Mouse (Mus musculus) monocyte, adult 2 months (primary cell): Measurements from ENCODE around the gene Dennd1a.
"Not testable (repeated sequence)": the region's sequence is repeated elsewhere in the genome, so short reads cannot be mapped to it uniquely, and the experiment has no call there.

Experiments
- DNase-seq, 2 experiments: peaks; one replicate each; pipeline ENCODE4 v3.0.0; 2022; ENCODE audit warnings: low spot score in 2 of 2, low read depth in 1 of 2

Dennd1a gene

DNA sequence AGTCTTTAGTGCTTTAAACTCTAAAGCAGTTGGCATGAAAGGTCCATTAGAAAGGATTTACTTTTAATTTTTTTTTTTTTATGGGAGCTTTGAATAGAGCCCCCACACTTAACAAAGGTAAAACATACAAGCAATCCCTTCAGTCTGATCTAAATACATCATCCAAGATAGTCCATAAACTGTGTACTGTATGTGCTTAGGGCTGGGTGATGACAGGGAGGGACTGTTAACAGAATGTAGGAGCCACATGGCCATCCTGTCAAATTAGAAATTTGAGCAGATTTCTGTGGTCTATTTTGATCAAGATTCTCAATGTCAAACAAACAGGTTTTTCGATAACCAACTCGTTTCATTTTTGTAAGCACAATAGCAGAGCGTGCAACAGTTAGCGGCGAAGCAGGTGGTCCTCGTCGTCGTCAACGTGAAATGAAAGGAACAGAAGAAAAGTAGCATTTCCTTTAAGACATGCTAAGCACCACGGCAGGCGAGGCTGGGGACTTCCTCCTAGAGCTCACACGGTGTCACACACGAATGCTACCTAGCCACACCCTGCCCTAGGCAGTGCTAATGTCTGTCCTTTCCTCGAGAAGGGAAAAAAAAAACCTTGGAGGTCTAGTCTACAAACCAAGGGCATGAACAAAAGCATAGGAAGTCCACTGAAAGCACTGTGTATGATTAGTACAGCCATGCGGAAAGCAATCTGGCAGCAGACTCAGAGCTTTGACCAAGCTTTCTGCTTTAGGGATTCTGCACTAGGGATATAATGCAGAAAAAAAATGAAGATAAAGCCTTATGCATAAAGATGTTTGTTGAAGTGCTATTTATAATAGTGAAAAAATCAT, 305.4 kb downstream of the Dennd1a start:
- DNase-seq, result no peak

- DNase-seq, result no peak
These were observed 313.0 kb downstream of the Dennd1a start for GRCm38 (mm10) chr2:37974201-37974600.

GRCm38 (mm10) chr2:37972621-37973020, 314.6 kb downstream of the Dennd1a start:
- no peak for DNase-seq

DNA sequence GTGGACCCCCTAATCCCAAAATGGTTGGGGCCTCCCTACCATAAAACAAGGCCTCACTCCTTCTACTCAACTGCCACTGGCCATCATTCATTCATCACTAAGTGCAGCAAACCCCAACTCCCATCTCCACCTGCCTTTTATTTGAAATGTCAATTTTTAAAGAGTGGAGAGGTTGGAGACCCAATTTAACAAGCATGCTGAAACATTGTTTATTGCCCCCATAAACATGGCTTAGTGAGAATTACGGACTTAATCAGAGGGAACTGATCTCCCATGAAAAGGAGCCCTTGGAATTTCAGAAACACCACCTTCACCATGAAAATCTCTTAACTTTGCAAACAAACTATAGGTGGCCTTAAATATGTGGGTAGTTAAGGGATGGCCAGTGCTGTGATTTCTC, 315.5 kb downstream of the Dennd1a start:
- DNase-seq, result no peak

DNA sequence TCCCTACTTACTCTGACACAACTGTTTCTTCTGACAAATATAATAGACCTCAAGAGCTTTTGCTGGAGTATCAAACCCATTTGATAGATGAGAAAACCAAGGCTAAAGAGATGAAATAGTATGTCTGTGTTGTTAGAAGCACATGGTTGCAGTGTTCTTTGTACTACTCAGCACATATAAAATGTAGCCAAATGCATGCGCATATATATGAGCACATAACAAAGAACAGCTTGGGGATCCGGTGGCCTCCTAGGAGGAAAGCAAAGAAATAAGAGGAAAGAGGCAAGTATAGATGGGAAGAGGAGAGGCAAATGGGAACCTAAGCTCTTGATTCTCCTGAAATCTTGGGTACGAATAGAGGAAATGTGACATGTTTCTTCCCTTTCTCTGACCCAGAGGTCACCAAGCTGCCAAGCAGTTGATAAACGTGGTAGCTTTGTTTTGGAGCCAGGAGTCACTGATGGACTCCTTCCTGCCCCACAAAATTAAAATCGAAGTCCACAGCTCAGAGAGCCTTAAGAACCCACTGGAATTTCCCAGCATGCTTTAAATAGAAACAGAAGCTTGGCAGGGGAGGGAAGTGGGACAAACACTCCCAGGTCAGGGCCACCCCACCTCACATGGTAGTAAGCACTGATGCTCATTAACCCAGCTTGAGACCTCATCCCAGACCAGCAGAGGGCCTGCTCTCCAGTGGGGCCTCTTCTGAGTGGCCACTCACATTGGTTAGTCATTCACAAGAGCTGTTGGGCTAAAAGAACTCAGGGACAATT, 317.3 kb downstream of the Dennd1a start:
- no peak for DNase-seq

DNA sequence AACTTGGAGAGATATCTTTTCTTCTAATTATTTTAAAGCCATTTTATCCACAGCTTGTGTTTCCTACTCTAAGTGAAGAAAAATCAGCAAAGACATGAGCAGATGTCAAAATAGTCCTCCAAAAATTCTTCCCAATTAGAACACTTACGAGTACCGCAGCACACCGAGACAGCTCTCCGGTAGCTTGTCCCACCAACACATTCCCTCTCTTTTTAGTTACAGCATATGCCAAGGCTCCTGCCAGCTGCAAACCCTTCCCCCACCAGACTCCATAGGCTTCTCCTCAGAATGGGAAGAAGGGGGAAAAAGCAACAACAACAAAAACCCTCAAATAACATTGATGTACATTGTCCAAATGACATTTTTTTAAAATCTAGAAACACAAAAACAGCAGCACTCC, 322.7 kb downstream of the Dennd1a start:
- DNase-seq, result no peak

DNA sequence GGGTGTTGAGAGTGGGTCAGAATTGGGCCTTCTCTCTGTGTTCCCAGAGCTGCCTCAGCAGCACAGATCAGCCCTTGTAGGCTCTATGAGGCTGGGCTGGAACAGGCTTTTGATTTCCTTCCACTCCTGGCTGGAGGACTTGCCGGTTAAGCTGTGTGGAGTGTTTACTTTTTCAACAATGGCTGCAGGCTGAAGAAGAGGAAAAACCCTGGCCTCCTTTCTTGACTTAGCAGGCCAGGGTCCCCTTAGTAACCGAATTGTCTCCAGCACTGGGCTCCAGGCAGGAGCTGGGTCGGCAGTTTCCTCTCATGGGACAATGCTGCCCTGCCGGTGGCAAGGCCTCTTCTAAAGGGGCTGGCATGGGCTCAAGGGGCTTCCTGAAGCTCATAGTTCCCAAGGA, 323.8 kb downstream of the Dennd1a start:
- DNase-seq, result no peak

GRCm38 (mm10) chr2:37948424-37948823, 338.8 kb downstream of the Dennd1a start:
- DNase-seq, result no peak

DNA sequence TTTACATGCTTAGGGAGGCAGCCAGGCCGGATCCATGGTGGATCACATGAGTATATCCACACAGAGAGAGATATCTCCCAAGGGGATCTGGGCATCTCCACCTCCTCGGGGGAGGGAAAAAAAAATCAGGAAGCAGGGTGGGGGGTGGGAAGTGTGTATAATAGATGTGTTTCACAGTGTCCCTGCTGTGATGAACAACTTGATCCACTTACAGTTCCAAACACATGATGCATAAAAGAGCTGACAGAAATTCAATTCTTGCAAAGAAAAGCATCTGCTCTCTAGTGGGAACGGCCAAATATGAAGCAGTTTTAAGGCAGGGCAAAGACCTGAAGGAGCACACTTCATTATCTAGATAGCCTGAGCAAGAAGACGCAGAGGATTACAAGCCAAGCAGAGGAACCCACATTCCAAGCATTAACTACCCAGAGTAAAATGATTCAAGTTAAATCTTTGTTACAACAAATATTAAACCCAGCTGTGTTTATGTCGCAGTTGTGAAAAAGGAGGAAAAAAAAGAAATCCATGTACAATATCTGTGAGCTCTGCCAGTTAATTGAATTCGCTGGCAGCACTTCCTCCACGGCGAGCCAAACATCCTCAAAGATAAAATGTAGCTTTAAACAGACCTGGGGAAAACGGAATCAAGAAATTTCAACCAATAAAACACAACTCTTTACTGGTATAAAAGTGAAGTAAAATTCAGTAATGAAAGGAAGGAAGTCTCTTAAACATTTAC, 341.4 kb downstream of the Dennd1a start:
- DNase-seq, result no peak

- no peak for DNase-seq
These were observed 344.3 kb downstream of the Dennd1a start for GRCm38 (mm10) chr2:37942906-37943305.

GRCm38 (mm10) chr2:37941741-37942140, 345.4 kb downstream of the Dennd1a start:
- no peak for DNase-seq

GRCm38 (mm10) chr2:37940845-37941361, 346.3 kb downstream of the Dennd1a start:
- no peak for DNase-seq

DNA sequence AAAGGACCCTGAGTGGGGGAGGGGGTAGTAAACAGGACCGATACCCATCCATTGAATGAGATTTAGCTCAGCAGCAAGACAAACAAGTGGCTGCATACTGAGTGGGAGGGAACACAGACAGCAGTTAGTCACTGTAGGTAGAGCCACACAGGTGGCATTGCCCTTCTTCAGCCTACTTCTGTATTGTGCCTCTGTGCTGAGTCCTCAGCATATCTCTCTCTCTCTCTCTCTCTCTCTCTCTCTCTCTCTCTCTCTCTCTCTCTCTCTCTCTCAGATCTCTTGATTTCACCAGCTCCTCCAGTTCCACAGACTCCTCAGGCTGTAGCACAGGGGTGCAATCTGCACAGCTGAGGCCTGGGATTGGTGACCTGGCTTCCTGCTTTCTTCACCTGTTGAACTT, 347.2 kb downstream of the Dennd1a start:
- no peak for DNase-seq

GRCm38 (mm10) chr2:37936922-37937321, 350.3 kb downstream of the Dennd1a start:
- not testable (repeated sequence) for DNase-seq

DNA sequence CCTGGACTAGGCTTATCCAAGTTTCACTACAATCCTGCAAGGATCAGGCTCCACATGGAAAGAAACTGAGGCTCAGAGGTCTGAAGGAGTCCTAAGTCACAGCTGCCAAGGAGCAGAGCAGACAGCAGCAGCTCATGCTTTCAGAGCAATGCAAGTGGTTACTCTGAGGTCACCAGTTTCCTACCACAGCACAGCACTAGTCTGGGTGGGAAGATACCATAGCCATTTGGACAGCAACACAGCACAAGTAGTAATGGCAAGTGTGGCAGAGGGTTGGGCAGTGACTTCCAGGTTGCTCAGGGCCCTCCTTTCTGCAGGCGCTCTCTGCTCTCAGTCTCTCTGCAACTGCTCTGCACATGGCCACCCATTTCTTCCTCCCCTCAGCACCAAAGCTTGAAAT, 354.9 kb downstream of the Dennd1a start:
- no peak for DNase-seq

DNA sequence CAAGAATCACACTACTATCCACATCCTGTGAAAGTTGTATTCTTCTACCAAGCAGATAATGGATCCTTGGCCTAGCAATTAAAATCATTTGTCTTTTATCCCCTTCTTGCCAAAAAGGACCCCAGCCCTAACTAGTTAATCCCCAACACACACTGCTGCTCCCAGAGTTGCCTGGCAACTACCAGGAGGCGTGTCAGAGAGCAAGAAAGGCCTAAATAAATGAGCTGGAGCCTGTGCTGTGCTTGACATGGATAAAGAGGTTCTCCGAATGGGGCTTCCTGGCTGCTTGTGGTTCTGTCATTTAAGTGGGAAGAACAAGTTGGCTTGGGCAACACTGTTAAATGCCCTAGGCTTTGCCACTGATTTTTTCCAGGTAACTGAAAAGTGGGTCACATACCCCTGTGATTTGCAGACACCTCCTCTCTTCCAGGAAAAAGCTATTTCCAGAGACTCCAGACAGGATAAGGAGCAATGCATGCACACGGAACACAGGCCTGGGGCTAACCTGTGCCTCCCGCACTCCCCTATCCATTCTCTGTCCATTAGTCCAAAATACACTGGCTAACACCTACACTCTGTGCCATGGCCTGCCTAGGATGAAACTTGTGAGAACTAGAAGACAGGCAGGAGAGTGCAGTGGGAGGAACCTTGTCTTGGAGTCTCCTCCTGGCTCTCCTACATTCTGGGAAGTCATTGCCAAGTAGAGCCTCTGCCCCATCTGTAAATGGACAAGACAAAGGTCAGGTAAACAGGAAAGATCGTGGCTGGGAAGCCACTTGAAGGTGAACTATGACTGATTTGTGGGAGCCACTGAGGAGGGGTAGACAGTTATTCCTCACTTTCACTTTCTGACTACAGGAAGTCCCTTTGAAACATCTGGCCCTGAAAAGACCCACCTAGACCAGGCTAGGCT, 355.9 kb downstream of the Dennd1a start:
- DNase-seq, result no peak

- DNase-seq, result no peak
These were observed 361.1 kb downstream of the Dennd1a start for GRCm38 (mm10) chr2:37926133-37926503.

DNA sequence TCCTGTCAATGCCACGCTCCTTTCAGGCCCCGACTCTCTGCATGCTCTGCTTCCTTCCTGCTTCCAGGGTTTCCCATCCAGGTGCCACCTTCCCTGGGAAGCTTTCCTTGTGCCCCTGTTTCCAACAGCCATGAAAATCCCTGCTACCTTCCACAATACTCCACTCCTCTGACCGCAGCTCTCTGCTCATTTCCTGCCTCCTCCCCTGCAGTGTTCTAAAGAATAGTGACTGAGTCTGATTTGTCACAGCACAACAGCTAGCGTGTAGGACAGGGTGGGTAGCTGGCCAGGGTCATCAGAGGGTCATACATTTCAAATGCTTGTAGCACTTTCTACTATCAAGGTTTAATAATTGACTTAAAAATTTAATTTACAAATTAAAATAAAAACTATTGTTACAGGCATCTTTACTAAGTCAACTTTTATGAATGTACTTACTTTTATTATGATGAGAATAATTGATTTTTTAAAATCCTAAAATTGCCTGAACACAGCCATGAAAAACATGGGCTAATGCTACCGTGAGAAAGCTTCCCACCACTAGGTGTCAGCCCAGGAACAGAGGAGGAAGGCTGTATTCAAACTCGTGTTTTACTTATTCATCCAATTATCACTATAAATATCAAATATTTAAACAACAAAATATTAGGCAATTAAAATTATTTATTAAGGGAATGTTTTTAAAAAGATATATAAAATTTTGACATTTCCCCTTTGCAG, 361.6 kb downstream of the Dennd1a start:
- no peak for DNase-seq

- DNase-seq, result no peak
These were observed 378.3 kb downstream of the Dennd1a start for GRCm38 (mm10) chr2:37908721-37909506.
